Mouse (Mus musculus) megakaryocyte, embryonic 14.5 days (primary cell): ENCODE results near the gene Incenp.

Experiments
- FLI1 ChIP-seq: IDR thresholded peaks from 2 replicates; pipeline ENCODE4 v1.6.1; 2012; ENCODE audit warnings: low read length, inconsistent platforms, mixed read lengths
- GATA1 ChIP-seq: IDR thresholded peaks from 3 replicates; pipeline ENCODE4 v1.6.1; 2012; ENCODE audit warnings: mixed read lengths, low read length, inconsistent platforms, borderline replicate concordance

GRCm38 (mm10) chr19:9938156-9938823, 38.9 kb upstream of the Incenp start:
- no peak for TF ChIP-seq GATA1
- no peak for TF ChIP-seq FLI1
